Mouse (Mus musculus) lung, adult 2 months (tissue): Measurements from ENCODE around the gene Zfyve26.

Experiments
- CTCF ChIP-seq: fragments of 200-500 bp; IDR thresholded peaks from 2 replicates; pipeline ENCODE4 v1.5.1; 2011; ENCODE audit warnings: mild to moderate bottlenecking, low read length, control low read depth; ENCODE audit not compliant: insufficient read depth
- POLR2A ChIP-seq: fragments of 200-500 bp; IDR thresholded peaks from 2 replicates; pipeline ENCODE4 v1.6.1; 2011; ENCODE audit warnings: low read depth, mild to moderate bottlenecking, control low read depth, low read length, borderline replicate concordance; ENCODE audit errors: extremely low read depth

- TF ChIP-seq CTCF (no peak), POLR2A (no peak)
Measured at GRCm38 (mm10) chr12:79327868-79328267, 31.8 kb upstream of the Zfyve26 start.
